Mouse (Mus musculus): ENCODE results near the gene Agl.

DNA sequence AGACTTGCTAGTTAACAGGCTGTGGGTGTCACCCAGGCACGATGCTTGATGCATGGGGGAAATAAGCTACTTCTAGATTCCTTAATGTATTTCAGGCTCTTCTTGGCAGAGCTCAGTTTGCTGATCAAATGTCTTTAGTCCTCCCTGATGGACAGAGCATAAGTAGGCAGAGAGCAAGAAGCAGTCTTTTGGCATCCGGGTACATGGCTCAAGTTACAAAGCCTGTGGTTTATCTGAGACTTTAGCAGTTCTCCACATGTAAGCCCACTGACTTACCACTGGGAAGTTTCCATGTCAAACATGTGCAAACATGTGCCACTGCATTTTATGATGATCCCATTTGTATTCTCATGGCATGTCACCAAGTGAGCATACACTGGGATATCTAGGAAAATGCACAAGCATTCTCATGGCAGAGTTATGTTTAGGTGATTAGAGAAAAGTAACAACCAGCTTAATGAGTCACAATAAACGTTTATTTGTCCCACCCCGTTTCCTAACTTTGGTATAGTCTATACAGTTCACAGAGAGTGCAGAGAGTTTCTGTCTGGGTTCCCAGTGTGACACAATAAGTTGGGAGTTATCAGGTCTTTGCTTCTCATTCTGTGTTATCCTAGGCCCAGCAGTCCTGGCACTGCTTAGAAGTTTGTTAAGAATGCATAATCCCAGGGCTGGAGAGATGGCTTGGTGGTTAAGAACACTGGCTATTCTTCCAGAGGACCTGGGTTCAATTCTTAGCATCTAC lies 18.7 kb upstream of the Agl start:
- TF ChIP-seq CTCF (IDR thresholded peaks at IDR 0.05; ENCODE audit: borderline replicate concordance, insufficient read depth, low read length) (no peak), POLR2A (IDR thresholded peaks at IDR 0.05; ENCODE audit: low read depth, low read length) (no peak)
